Mouse (Mus musculus): ENCODE measurements around the gene Rgl2. TPM values are rescaled to one million over a fixed set of nuclear protein-coding genes. Genes with fewer than 3 reads are reported as not detected.

Gene Rgl2
- polyA plus RNA-seq, 1 experiment, result 20.1 TPM

- H3K36me3 ChIP-seq (ENCODE audit: control insufficient read depth, insufficient read depth), result no peaks in the 10 kb centered on the region
Measured at GRCm38 (mm10) chr17:33930280-33931158, 1.2 kb downstream of the Rgl2 start.

GRCm38 (mm10) chr17:33931159-33931866, 2.0 kb downstream of the Rgl2 start:
- no peaks in the 10 kb centered on the region for H3K36me3 ChIP-seq (ENCODE audit: control insufficient read depth, insufficient read depth)
- no peaks in the 10 kb centered on the region for H3K27me3 ChIP-seq (ENCODE audit: control insufficient read depth, insufficient read depth, insufficient read length)
- H3K4me3 ChIP-seq, result peak overlapping the region; percentile 82
- H3K79me2 ChIP-seq (ENCODE audit: control insufficient read depth, insufficient read depth), result peaks cover 16% of the 10 kb centered on the region
- H3K4me2 ChIP-seq (ENCODE audit: low read depth), result peak overlapping the region; percentile 91
- TF ChIP-seq MAX (IDR thresholded peaks at IDR 0.05; ENCODE audit: low read depth) (no peak), SRF (IDR thresholded peaks at IDR 0.05; ENCODE audit: control insufficient read depth, insufficient read length, low read depth) (no peak), POLR2AphosphoS2 (IDR thresholded peaks at IDR 0.05; ENCODE audit: insufficient read length, low read depth) (no peak), TCF3 (IDR thresholded peaks at IDR 0.05; ENCODE audit: insufficient read length, low read depth) (no peak), TCF12 (IDR thresholded peaks at IDR 0.05; ENCODE audit: insufficient read depth, poor library complexity, severe bottlenecking) (no peak), E2F4 (IDR thresholded peaks at IDR 0.05; ENCODE audit: insufficient read depth) (no peak), REST (IDR thresholded peaks at IDR 0.05; ENCODE audit: insufficient read depth, insufficient read length) (no peak), USF1 (IDR thresholded peaks at IDR 0.05; ENCODE audit: low read depth) (no peak), MYOD1 (IDR thresholded peaks at IDR 0.05; ENCODE audit: control insufficient read depth in 1 of 3, insufficient read length in 2 of 3, low read depth in 2 of 3) (no peak), POLR2A (IDR thresholded peaks at IDR 0.05; ENCODE audit: insufficient read length, low read depth) (no peak), CEBPB (IDR thresholded peaks at IDR 0.05; ENCODE audit: insufficient read depth, poor library complexity, severe bottlenecking) (no peak), MYOG (IDR thresholded peaks at IDR 0.05; ENCODE audit: control insufficient read depth in 1 of 3, insufficient read depth in 1 of 3, insufficient read length in 2 of 3, low read depth in 2 of 3) (no peak)
- no peak overlapping the region for H3ac ChIP-seq (ENCODE audit: control insufficient read depth, insufficient read length)

More at GRCm38 (mm10) chr17:33930280-33931158, 1.2 kb downstream of the Rgl2 start:
- peak overlapping the region; percentile 91 for H3K4me2 ChIP-seq (ENCODE audit: low read depth)
- TF ChIP-seq E2F4 (IDR thresholded peaks at IDR 0.05; ENCODE audit: insufficient read depth) (no peak), POLR2A (IDR thresholded peaks at IDR 0.05; ENCODE audit: insufficient read length, low read depth) (no peak), MAX (IDR thresholded peaks at IDR 0.05; ENCODE audit: low read depth) (no peak), REST (IDR thresholded peaks at IDR 0.05; ENCODE audit: insufficient read depth, insufficient read length) (no peak), POLR2AphosphoS2 (IDR thresholded peaks at IDR 0.05; ENCODE audit: insufficient read length, low read depth) (no peak), SRF (IDR thresholded peaks at IDR 0.05; ENCODE audit: control insufficient read depth, insufficient read length, low read depth) (no peak), CEBPB (IDR thresholded peaks at IDR 0.05; ENCODE audit: insufficient read depth, poor library complexity, severe bottlenecking) (no peak), MYOD1 (IDR thresholded peaks at IDR 0.05; ENCODE audit: control insufficient read depth in 1 of 3, insufficient read length in 2 of 3, low read depth in 2 of 3) (no peak), USF1 (IDR thresholded peaks at IDR 0.05; ENCODE audit: low read depth) (no peak), MYOG (IDR thresholded peaks at IDR 0.05; ENCODE audit: control insufficient read depth in 1 of 3, insufficient read depth in 1 of 3, insufficient read length in 2 of 3, low read depth in 2 of 3) (no peak), TCF12 (IDR thresholded peaks at IDR 0.05; ENCODE audit: insufficient read depth, poor library complexity, severe bottlenecking) (no peak), TCF3 (IDR thresholded peaks at IDR 0.05; ENCODE audit: insufficient read length, low read depth) (no peak)
- H3K4me3 ChIP-seq, result peak overlapping the region; percentile 82
- peaks cover 16% of the 10 kb centered on the region for H3K79me2 ChIP-seq (ENCODE audit: control insufficient read depth, insufficient read depth)
- no peaks in the 10 kb centered on the region for H3K27me3 ChIP-seq (ENCODE audit: control insufficient read depth, insufficient read depth, insufficient read length)
- peak overlapping the region; percentile 26 for H3ac ChIP-seq (ENCODE audit: control insufficient read depth, insufficient read length)

- H3K79me2 ChIP-seq (ENCODE audit: control insufficient read depth, insufficient read depth), result peaks cover 16% of the 10 kb centered on the region
- H3K27me3 ChIP-seq (ENCODE audit: control insufficient read depth, insufficient read depth, insufficient read length), result no peaks in the 10 kb centered on the region
- TF ChIP-seq SRF (IDR thresholded peaks at IDR 0.05; ENCODE audit: control insufficient read depth, insufficient read length, low read depth) (no peak), POLR2AphosphoS2 (IDR thresholded peaks at IDR 0.05; ENCODE audit: insufficient read length, low read depth) (no peak), MYOD1 (IDR thresholded peaks at IDR 0.05; ENCODE audit: control insufficient read depth in 1 of 3, insufficient read length in 2 of 3, low read depth in 2 of 3) (no peak), CEBPB (IDR thresholded peaks at IDR 0.05; ENCODE audit: insufficient read depth, poor library complexity, severe bottlenecking) (no peak), MYOG (IDR thresholded peaks at IDR 0.05; ENCODE audit: control insufficient read depth in 1 of 3, insufficient read depth in 1 of 3, insufficient read length in 2 of 3, low read depth in 2 of 3) (no peak)
- H3K4me3 ChIP-seq, result no peak overlapping the region
- no peaks in the 10 kb centered on the region for H3K36me3 ChIP-seq (ENCODE audit: control insufficient read depth, insufficient read depth)
- no peak overlapping the region for H3ac ChIP-seq (ENCODE audit: control insufficient read depth, insufficient read length)
- no peak overlapping the region for H3K4me2 ChIP-seq (ENCODE audit: low read depth)
Measured at GRCm38 (mm10) chr17:33931947-33932346, 2.6 kb downstream of the Rgl2 start.

GRCm38 (mm10) chr17:33932448-33932847, 3.1 kb downstream of the Rgl2 start:
- Histone ChIP-seq H3K4me3 (no peak overlapping the region), H3K27me3 (ENCODE audit: control insufficient read depth, insufficient read depth, insufficient read length) (no peaks in the 10 kb centered on the region), H3K36me3 (ENCODE audit: control insufficient read depth, insufficient read depth) (no peaks in the 10 kb centered on the region), H3K79me2 (ENCODE audit: control insufficient read depth, insufficient read depth) (peaks cover 13% of the 10 kb centered on the region), H3ac (ENCODE audit: control insufficient read depth, insufficient read length) (no peak overlapping the region), H3K4me2 (ENCODE audit: low read depth) (no peak overlapping the region)
- no peak for TF ChIP-seq MYOD1 (IDR thresholded peaks at IDR 0.05; ENCODE audit: control insufficient read depth in 1 of 3, insufficient read length in 2 of 3, low read depth in 2 of 3)
- TF ChIP-seq POLR2A (IDR thresholded peaks at IDR 0.05; ENCODE audit: insufficient read length, low read depth), result no peak
- no peak for TF ChIP-seq E2F4 (IDR thresholded peaks at IDR 0.05; ENCODE audit: insufficient read depth)
- no peak for TF ChIP-seq SRF (IDR thresholded peaks at IDR 0.05; ENCODE audit: control insufficient read depth, insufficient read length, low read depth)
- no peak for TF ChIP-seq MYOG (IDR thresholded peaks at IDR 0.05; ENCODE audit: control insufficient read depth in 1 of 3, insufficient read depth in 1 of 3, insufficient read length in 2 of 3, low read depth in 2 of 3)
- TF ChIP-seq MAX (IDR thresholded peaks at IDR 0.05; ENCODE audit: low read depth), result no peak
- no peak for TF ChIP-seq REST (IDR thresholded peaks at IDR 0.05; ENCODE audit: insufficient read depth, insufficient read length)
- TF ChIP-seq USF1 (IDR thresholded peaks at IDR 0.05; ENCODE audit: low read depth), result no peak
- no peak for TF ChIP-seq TCF3 (IDR thresholded peaks at IDR 0.05; ENCODE audit: insufficient read length, low read depth)
- TF ChIP-seq POLR2AphosphoS2 (IDR thresholded peaks at IDR 0.05; ENCODE audit: insufficient read length, low read depth), result no peak
- no peak for TF ChIP-seq CEBPB (IDR thresholded peaks at IDR 0.05; ENCODE audit: insufficient read depth, poor library complexity, severe bottlenecking)
- no peak for TF ChIP-seq TCF12 (IDR thresholded peaks at IDR 0.05; ENCODE audit: insufficient read depth, poor library complexity, severe bottlenecking)

Measured in myocyte (in vitro differentiated cells).